Mouse (Mus musculus) stomach, embryonic 15.5 days (tissue): ENCODE data around the gene Ednra. TPM values are rescaled to one million over a fixed set of nuclear protein-coding genes. Genes with fewer than 3 reads are reported as not detected.

Experiments used
- ATAC-seq: fragments of 200-750 bp; cut with Nextera tagmentation; 2 replicates; pipeline ENCODE4 v1.8.0; 2017; ENCODE audit warnings: low read depth, moderate number of reproducible peaks, moderate TSS enrichment; ENCODE audit not compliant: insufficient read depth, low FRiP score
- H3K27ac ChIP-seq: fragments of 300-500 bp; sonication (generic); 2 replicates; pipeline ENCODE4 v1.5.1; 2015; ENCODE audit warnings: mild to moderate bottlenecking, inconsistent platforms
- H3K27me3 ChIP-seq: fragments of 300-500 bp; sonication (generic); replicated peaks from 2 replicates; pipeline ENCODE4 v1.6.1; 2015; ENCODE audit warnings: inconsistent platforms
- H3K36me3 ChIP-seq: fragments of 300-500 bp; sonication (generic); 2 replicates; pipeline ENCODE4 v1.6.1; 2015; ENCODE audit warnings: inconsistent platforms
- H3K4me1 ChIP-seq: fragments of 300-500 bp; sonication (generic); 2 replicates; pipeline ENCODE4 v1.6.1; 2015; ENCODE audit warnings: inconsistent platforms
- H3K4me2 ChIP-seq: fragments of 300-500 bp; sonication (generic); 2 replicates; pipeline ENCODE4 v1.6.1; 2015; ENCODE audit warnings: mild to moderate bottlenecking, inconsistent platforms
- H3K4me3 ChIP-seq: fragments of 300-500 bp; sonication (generic); replicated peaks from 2 replicates; pipeline ENCODE4 v1.5.1; 2015; ENCODE audit warnings: inconsistent platforms
- H3K9ac ChIP-seq: fragments of 300-500 bp; sonication (generic); 2 replicates; pipeline ENCODE4 v1.6.1; 2015; ENCODE audit warnings: inconsistent platforms
- H3K9me3 ChIP-seq: fragments of 300-500 bp; sonication (generic); 2 replicates; pipeline ENCODE4 v1.6.1; 2016; ENCODE audit warnings: inconsistent platforms
- WGBS: fragments of 180-500 bp; shearing (Covaris S2); methylation state at CpG from one replicate; pipeline ENCODE4 v1.1.7; 2015; 5-methylcytosine and 5-hydroxymethylcytosine counted together
- polyA plus RNA-seq: library from polyadenylated mRNA; unstranded; fragments of >200 nt; fragmentation: Nextera tagmentation; extraction: Ambion mirVana; gene quantifications from 2 replicates; pipeline ENCODE4 v1.2.1, GENCODE M21; 2015

The Ednra gene
- 21.6 and 27.9 TPM in 2 replicates for polyA plus RNA-seq

- WGBS: under 1% methylated on average over 27 of the region's 27 CpGs
- no peaks in the 10 kb centered on the region for H3K4me1 ChIP-seq
- no peaks in the 10 kb centered on the region for H3K36me3 ChIP-seq
- H3K9ac ChIP-seq: peak within 1 kb of the TSS; percentile 53; the same call in 1 of the 2 replicates
- peak within 1 kb of the TSS; percentile 96 for H3K27ac ChIP-seq
- no peaks in the 10 kb centered on the region for H3K27me3 ChIP-seq
- no peaks in the 10 kb centered on the region for H3K9me3 ChIP-seq
- ATAC-seq: peak; percentile 79
- peak within 1 kb of the TSS; percentile 61 for H3K4me3 ChIP-seq
- peak within 1 kb of the TSS; percentile 70 for H3K4me2 ChIP-seq
These were observed at the start of gene Ednra for GRCm38 (mm10) chr8:77724046-77724930. Ednra (minus strand) TSS chr8:77724464.

- H3K27me3 ChIP-seq: no peaks in the 10 kb centered on the region
- 63% methylated on average over 4 of the region's 4 CpGs for WGBS
- ATAC-seq: no peak
- no peaks in the 10 kb centered on the region for H3K36me3 ChIP-seq
- H3K4me1 ChIP-seq: no peaks in the 10 kb centered on the region
- H3K27ac ChIP-seq: no peak overlapping the region
- no peak overlapping the region for H3K4me2 ChIP-seq
- no peaks in the 10 kb centered on the region for H3K9me3 ChIP-seq
- no peak overlapping the region for H3K9ac ChIP-seq
- H3K4me3 ChIP-seq: no peak overlapping the region
These were observed 49.6 kb upstream of the Ednra start for GRCm38 (mm10) chr8:77773831-77774230.

GRCm38 (mm10) chr8:77773256-77773655, 49.0 kb upstream of the Ednra start:
- Histone ChIP-seq H3K9ac (no peak overlapping the region), H3K27ac (no peak overlapping the region), H3K4me2 (no peak overlapping the region), H3K4me3 (no peak overlapping the region), H3K9me3 (no peaks in the 10 kb centered on the region), H3K36me3 (no peaks in the 10 kb centered on the region; the same call in 1 of the 2 replicates), H3K27me3 (no peaks in the 10 kb centered on the region), H3K4me1 (no peaks in the 10 kb centered on the region)
- no peak for ATAC-seq
- 80% methylated on average over 5 of the region's 5 CpGs for WGBS

- no peaks in the 10 kb centered on the region; the same call in 1 of the 2 replicates for H3K36me3 ChIP-seq
- H3K4me2 ChIP-seq: no peak overlapping the region
- no peaks in the 10 kb centered on the region for H3K9me3 ChIP-seq
- no peak overlapping the region for H3K27ac ChIP-seq
- no peaks in the 10 kb centered on the region for H3K4me1 ChIP-seq
- no peak overlapping the region for H3K4me3 ChIP-seq
- WGBS: 23% methylated on average over 5 of the region's 5 CpGs
- H3K27me3 ChIP-seq: no peaks in the 10 kb centered on the region
- ATAC-seq: 0 out of 2 replicates have a peak, but pooled peaks have one; percentile 54
- H3K9ac ChIP-seq: no peak overlapping the region
These were observed 48.1 kb upstream of the Ednra start for GRCm38 (mm10) chr8:77772210-77772886.

- Histone ChIP-seq H3K27ac (no peak overlapping the region), H3K27me3 (no peaks in the 10 kb centered on the region), H3K9ac (no peak overlapping the region), H3K36me3 (no peaks in the 10 kb centered on the region; the same call in 1 of the 2 replicates), H3K4me2 (no peak overlapping the region), H3K4me3 (no peak overlapping the region), H3K9me3 (no peaks in the 10 kb centered on the region), H3K4me1 (no peaks in the 10 kb centered on the region; the same call in 1 of the 2 replicates)
- ATAC-seq: no peak
- WGBS: 58% methylated on average over 3 of the region's 3 CpGs
These were observed 46.7 kb upstream of the Ednra start for GRCm38 (mm10) chr8:77770966-77771365.

- no peaks in the 10 kb centered on the region for H3K27me3 ChIP-seq
- no peak overlapping the region for H3K4me2 ChIP-seq
- no peaks in the 10 kb centered on the region; the same call in 1 of the 2 replicates for H3K4me1 ChIP-seq
- H3K27ac ChIP-seq: no peak overlapping the region
- ATAC-seq: no peak
- H3K9me3 ChIP-seq: no peaks in the 10 kb centered on the region
- H3K4me3 ChIP-seq: no peak overlapping the region
- no peak overlapping the region for H3K9ac ChIP-seq
- H3K36me3 ChIP-seq: no peaks in the 10 kb centered on the region; the same call in 1 of the 2 replicates
- 93% methylated on average over 5 of the region's 5 CpGs for WGBS
These were observed 44.7 kb upstream of the Ednra start for GRCm38 (mm10) chr8:77768916-77769315.

- Histone ChIP-seq H3K36me3 (no peaks in the 10 kb centered on the region; the same call in 1 of the 2 replicates), H3K27me3 (no peaks in the 10 kb centered on the region), H3K4me2 (no peak overlapping the region), H3K27ac (no peak overlapping the region), H3K4me1 (no peaks in the 10 kb centered on the region; the same call in 1 of the 2 replicates), H3K9me3 (no peaks in the 10 kb centered on the region), H3K9ac (no peak overlapping the region), H3K4me3 (no peak overlapping the region)
- 49% methylated on average over 8 of the region's 8 CpGs for WGBS
- no peak for ATAC-seq
These were observed 40.0 kb upstream of the Ednra start for GRCm38 (mm10) chr8:77764253-77764652.

GRCm38 (mm10) chr8:77762967-77763366, 38.7 kb upstream of the Ednra start:
- H3K36me3 ChIP-seq: no peaks in the 10 kb centered on the region
- no peaks in the 10 kb centered on the region; the same call in 1 of the 2 replicates for H3K4me1 ChIP-seq
- no peak for ATAC-seq
- no peak overlapping the region for H3K27ac ChIP-seq
- WGBS: 56% methylated on average over 3 of the region's 3 CpGs
- H3K4me2 ChIP-seq: no peak overlapping the region
- no peak overlapping the region for H3K4me3 ChIP-seq
- no peaks in the 10 kb centered on the region for H3K9me3 ChIP-seq
- no peak overlapping the region for H3K9ac ChIP-seq
- no peaks in the 10 kb centered on the region for H3K27me3 ChIP-seq

GRCm38 (mm10) chr8:77755441-77755840, 31.2 kb upstream of the Ednra start:
- WGBS: 28% methylated on average over 4 of the region's 4 CpGs
- Histone ChIP-seq H3K4me1 (no peaks in the 10 kb centered on the region), H3K27ac (no peak overlapping the region), H3K4me3 (no peak overlapping the region), H3K4me2 (no peak overlapping the region), H3K9me3 (no peaks in the 10 kb centered on the region), H3K27me3 (no peaks in the 10 kb centered on the region), H3K9ac (no peak overlapping the region), H3K36me3 (no peaks in the 10 kb centered on the region)
- no peak for ATAC-seq

GRCm38 (mm10) chr8:77753796-77754195, 29.5 kb upstream of the Ednra start:
- H3K9me3 ChIP-seq: no peaks in the 10 kb centered on the region
- no peaks in the 10 kb centered on the region for H3K4me1 ChIP-seq
- WGBS: 81% methylated on average over 5 of the region's 5 CpGs

GRCm38 (mm10) chr8:77752041-77752440, 27.8 kb upstream of the Ednra start:
- Histone ChIP-seq H3K36me3 (no peaks in the 10 kb centered on the region), H3K27ac (no peak overlapping the region), H3K9me3 (no peaks in the 10 kb centered on the region), H3K4me2 (no peak overlapping the region), H3K4me1 (no peaks in the 10 kb centered on the region), H3K9ac (no peak overlapping the region), H3K27me3 (no peaks in the 10 kb centered on the region), H3K4me3 (no peak overlapping the region)
- ATAC-seq: no peak
- 58% methylated on average over 3 of the region's 3 CpGs for WGBS

More at GRCm38 (mm10) chr8:77753796-77754195, 29.5 kb upstream of the Ednra start:
- no peaks in the 10 kb centered on the region for H3K27me3 ChIP-seq
- H3K9ac ChIP-seq: no peak overlapping the region
- no peak for ATAC-seq
- no peak overlapping the region for H3K4me3 ChIP-seq
- no peaks in the 10 kb centered on the region for H3K36me3 ChIP-seq
- no peak overlapping the region for H3K4me2 ChIP-seq
- no peak overlapping the region for H3K27ac ChIP-seq

- H3K36me3 ChIP-seq: no peaks in the 10 kb centered on the region
- no peak for ATAC-seq
- H3K4me2 ChIP-seq: no peak overlapping the region
- H3K9me3 ChIP-seq: no peaks in the 10 kb centered on the region
- no peak overlapping the region for H3K9ac ChIP-seq
- no peaks in the 10 kb centered on the region for H3K27me3 ChIP-seq
- H3K4me3 ChIP-seq: no peak overlapping the region
- no peak overlapping the region for H3K27ac ChIP-seq
- H3K4me1 ChIP-seq: no peaks in the 10 kb centered on the region
- WGBS: 61% methylated on average over 4 of the region's 4 CpGs
These were observed 26.1 kb upstream of the Ednra start for GRCm38 (mm10) chr8:77750407-77750806.
